Mouse (Mus musculus): ENCODE measurements around the gene Sdk2.

Gene Sdk2

DNA sequence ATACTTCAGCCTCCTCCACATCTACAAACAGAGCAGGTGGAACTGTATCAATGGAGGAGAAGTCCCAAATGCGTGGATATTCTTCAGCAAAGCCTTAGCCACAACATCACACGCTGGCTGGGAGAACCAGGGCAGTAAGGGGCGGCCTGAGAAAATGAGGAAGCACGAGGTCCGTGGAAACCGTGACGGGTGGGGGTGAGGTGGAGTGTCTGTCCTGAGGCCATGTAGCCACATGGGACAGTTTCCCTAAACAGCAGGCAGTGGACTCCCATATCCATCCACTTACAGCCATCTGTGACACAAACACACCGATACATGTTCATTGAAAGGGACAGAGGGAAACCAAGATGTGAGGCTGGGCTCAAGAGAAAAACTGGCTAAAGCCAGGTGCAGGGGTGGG, 328.9 kb downstream of the Sdk2 start:
- no peak for DNase-seq (ENCODE audit: low spot score)

DNA sequence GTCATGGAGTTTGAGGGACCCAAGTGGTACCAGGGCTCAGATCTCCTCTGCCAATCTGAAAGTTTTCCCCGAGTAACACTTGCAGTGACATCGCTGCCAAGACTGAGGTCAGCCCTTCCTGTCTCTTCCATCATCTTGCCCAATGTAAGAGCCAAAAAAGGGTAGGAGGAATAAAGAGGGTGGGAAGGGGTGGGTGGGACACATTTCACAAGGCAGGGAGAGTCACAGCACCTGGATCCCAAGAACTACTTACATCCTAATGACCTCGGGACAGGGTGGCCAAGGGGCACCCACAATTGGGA, 329.3 kb downstream of the Sdk2 start:
- no peak for DNase-seq (ENCODE audit: low spot score)

DNA sequence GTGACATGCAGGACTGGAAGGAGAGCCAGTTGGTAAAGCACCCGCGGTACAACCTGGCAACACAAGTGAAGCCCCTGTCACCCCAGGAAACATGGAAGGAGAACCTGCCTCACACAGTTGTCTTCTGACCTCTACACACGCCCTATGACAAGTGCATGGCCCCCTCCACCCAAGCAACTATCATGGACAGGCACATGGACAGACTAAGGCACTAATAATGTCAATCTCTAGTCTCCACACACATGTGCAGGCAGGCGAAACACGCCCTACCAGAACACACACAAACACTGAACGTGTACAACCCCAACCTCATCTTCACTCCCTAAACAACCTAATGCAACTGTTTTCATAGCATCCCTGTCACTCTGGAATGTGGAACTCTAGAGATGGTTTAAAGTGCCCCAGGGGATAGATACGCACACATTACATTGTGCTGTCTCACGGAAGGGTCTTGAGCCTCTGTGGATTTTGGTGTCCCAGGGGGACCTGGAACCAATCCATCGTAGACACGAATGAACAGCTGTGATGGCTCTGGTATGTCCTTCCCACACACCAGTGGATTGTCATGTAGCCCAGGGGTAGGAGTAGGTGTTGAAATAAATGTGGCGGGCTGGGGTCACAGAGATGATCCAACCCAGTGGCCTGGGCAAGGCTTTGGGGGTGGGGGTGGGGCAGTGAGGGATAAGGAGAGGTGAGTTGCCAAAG, 329.8 kb downstream of the Sdk2 start:
- no peak for DNase-seq (ENCODE audit: low spot score)

DNA sequence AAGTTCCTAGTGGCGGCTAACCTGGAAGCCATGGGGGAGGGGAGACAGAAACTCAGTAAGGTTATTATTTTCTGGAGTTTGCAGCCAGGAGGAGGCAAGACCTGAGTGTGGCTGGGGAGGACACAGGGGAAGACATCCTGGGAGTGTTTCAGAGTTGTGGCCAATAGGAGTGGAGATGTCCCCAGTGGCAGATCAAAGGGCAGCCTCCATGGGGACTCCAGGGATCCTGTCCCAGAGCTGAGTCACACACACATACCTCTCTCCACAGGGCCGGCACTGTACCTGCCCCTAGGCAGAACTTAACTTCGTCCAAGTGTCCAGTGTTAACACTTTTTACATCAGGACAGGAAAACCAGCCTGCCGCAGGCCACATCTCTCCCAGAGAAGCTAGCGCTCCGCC, 331.7 kb downstream of the Sdk2 start:
- no peak for DNase-seq (ENCODE audit: low spot score)

DNA sequence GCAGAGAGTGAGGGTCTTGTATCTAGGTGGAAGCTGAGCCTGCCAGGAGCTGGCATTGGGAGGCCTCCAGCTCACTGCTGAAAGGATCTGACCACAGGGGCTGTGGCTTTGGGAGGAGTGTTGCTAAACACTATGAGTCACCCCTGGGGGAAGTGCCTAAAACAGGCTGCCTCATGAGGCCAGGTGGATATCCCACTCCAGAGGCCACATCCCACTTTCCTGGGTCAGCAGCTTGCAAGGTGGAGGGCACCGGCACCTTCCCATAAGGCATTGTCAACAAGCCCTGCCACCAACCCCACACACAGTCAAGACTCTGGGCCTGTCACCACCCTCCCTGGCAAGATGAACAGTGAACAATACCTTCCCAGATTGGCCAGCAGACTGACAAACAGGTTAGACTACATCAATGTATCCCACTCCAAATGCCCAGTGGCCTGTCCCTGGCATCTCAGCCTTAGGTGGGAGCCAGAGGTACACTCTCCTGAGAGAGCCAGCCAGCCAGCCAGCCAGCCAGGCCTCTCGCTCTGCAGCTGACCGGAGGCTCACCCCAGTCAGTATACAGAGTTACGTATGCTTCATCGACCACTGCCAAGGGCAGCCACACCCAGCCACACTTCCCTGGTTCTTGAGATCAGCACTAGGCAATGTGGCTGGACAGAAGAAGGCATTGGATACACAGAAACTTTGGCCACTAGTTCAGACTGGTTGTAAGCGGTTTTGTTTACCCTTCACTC, 333.0 kb downstream of the Sdk2 start:
- DNase-seq (ENCODE audit: low spot score) = peak; percentile 87

DNA sequence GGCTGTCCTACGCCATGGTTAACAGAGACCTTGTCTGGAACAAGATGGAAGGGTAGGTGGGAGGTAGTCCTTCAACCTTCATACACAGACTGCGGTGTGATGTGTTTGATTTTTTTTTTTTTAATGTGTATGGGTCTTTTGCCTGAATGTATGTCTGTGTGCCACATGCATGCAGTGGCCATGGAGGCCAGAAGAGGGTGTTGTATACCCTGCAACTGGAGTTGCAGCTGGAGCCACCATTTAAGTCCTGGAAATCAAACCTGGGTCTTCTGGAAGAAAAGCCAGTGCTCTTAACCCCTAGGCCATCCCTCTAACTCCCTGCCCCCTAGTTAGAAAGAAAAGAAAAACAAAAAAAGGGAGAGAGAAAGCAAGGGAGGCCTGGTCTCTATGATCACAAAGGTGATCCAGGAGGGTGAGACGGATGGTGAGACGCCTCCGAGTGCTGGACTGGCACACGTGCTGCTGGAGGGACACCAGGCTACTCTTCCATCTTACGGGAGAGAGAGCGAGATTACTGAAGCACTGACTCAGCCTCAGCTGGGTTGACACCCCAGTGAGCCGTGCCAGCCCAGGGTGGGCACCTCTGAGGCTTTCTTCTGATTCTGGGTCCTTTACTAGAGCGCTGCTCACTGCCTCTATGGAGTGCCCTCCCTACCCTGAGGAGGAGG, 334.8 kb downstream of the Sdk2 start:
- DNase-seq (ENCODE audit: low spot score) = no peak

DNA sequence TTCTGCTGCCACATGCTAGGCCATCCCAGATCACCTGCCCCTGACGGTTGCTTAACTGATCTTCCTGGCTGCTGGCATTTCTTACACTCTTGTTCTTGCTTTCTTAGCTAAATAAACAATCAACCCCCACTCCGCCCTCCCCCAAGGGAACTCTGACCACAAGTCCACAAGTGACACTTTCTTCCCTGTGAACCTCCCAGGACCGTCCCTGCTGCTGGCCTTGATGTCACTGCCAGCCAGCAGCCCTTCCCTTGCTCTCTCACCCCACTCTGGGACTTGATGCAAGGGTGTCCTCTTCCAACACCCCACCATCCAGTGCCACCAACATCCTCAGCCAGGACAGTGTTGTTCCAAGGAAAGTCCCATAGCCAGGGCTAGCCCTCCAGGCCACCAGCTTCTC, 336.0 kb downstream of the Sdk2 start:
- no peak for DNase-seq (ENCODE audit: low spot score)

DNA sequence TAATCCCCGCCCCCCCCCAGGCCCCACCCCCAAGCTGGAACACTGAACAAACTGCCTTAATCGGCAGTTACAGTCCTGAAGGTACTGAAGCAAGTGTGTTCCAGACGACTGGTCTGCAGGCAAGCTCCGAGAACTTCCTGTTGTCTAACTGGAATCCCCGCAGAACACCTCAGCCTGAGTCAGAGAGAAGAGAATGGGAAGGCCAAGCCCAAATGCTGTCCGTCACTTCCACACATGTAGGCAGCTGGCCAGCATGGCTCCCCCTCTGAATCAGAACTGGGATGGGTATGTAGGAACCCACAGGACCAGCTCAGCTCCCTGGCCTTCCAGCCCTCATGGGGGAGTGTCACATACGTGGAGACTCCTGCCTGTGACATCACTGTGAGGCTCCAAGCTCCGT, 336.9 kb downstream of the Sdk2 start:
- DNase-seq (ENCODE audit: low spot score) = no peak

DNA sequence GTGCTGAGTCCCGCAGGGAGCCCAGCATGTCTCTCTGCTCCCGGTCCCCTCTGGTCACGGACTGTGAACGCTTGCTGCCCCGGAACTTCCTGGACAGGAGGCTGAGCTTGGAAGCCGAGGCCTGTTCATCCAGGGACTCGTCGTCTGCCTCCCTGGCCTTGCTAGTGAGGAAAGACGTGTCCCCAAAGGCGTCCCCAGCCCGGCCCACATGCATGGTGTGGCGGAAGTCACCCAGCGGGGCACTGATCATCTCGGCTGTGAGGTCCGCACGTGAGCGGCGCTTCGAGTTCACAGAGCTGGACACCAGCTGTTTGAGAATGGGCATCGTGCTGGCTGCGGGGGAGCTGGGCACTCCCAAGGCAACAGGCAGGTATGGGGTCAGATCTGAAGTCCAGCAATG, 337.6 kb downstream of the Sdk2 start:
- no peak for DNase-seq (ENCODE audit: low spot score)

DNA sequence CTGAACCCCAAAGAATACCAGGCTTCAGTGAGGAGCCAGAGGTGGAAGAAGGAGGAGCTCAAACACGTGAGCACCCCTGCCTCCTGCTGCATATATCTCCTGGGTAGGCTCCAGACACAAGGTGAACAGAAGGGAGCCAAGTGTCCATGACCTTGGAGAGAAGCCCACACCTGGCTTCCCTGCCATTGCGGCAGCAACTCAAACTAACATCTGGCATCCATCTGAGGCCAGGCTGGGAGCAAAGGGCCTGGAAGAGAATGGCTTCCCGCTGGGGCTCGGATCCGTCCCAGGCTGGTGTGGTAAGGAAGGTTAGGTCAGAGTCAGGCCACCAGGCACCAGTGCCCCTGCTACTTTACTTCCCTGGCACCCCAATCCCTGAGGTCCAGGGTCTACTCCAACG, 338.9 kb downstream of the Sdk2 start:
- no peak for DNase-seq (ENCODE audit: low spot score)

DNA sequence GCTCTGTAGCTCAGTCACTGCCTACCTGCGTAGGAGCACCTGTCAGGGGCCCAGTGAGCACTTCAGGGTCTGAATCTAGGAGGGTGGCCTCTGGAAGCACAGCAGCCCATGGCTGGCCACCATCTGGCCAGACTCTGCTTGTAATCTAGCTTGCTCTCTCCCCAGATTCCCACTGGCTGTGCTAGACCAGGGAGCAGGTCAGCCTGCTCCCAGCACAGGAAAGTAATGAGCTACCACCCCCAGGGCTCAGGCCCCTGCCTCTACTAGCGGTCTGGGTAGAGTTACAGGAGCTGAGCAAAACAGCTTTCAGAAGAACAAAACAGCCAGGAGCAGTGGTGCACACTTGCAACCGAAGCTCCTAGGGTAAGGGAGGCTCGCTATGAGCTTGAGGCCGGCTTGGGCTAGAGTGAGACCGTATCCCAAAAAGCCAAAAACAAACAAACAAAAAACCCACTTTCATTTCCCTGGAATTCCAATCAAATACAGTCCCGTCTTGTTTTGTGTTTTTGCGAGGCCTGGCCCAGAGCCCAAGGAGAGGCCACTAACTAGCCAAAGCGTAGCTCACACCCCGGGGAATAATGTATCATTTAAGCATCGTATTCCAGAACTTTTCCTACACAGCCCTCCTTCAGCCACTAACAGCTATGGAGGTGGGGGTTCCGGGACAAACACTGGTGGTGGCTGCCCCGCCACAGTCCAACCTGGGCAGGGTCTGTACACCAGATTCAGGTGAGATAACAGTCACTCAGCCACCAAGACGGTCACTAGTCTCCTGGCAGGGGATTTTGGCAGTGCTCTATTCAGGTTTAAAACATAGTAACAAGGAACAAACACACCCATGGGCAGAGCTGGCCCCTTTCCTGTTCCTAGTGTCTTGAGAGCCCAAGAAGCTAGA, 339.6 kb downstream of the Sdk2 start:
- no peak for DNase-seq (ENCODE audit: low spot score)

Measured in lung, postnatal 25 days (tissue).